Mouse (Mus musculus) urinary bladder, adult 2 months (tissue): ENCODE data around the gene Ccm2. TPM values are rescaled to one million over a fixed set of nuclear protein-coding genes. Genes with fewer than 3 reads are reported as not detected.
"Not testable (repeated sequence)": the region's sequence is repeated elsewhere in the genome, so short reads cannot be mapped to it uniquely, and the experiment has no call there.

ENCODE experiments used
- DNase-seq: peaks from one replicate; pipeline ENCODE4 v3.0.0; 2022; ENCODE audit warnings: low spot score
- polyA plus RNA-seq: library from polyadenylated mRNA; depleted of rRNA; stranded (reverse); fragments of >200 nt; gene quantifications from 2 replicates; pipeline ENCODE4 v1.2.3, GENCODE M21; 2012; rRNA removed

Gene Ccm2
- 66.1 and 77.6 TPM in 2 replicates for polyA plus RNA-seq

GRCm38 (mm10) chr11:6546205-6547013 lies at the start of gene Ccm2:
TSS of gene Ccm2 (plus strand) at chr11:6546887.
- peak; percentile 91 for DNase-seq

GRCm38 (mm10) chr11:6497311-6497948 lies 49.3 kb upstream of the Ccm2 start:
- DNase-seq, result no peak

GRCm38 (mm10) chr11:6502506-6502905 lies 44.2 kb upstream of the Ccm2 start:
- no peak for DNase-seq

- no peak for DNase-seq
These were observed 42.5 kb upstream of the Ccm2 start for GRCm38 (mm10) chr11:6504226-6504625.

GRCm38 (mm10) chr11:6504689-6505088 lies 42.0 kb upstream of the Ccm2 start:
- DNase-seq, result no peak

GRCm38 (mm10) chr11:6506516-6506915 lies 40.2 kb upstream of the Ccm2 start:
- no peak for DNase-seq

- DNase-seq, result no peak
These were observed 38.3 kb upstream of the Ccm2 start for GRCm38 (mm10) chr11:6508269-6508876.

GRCm38 (mm10) chr11:6514837-6515236 lies 31.9 kb upstream of the Ccm2 start:
- DNase-seq, result peak; percentile 13

- no peak for DNase-seq
These were observed 27.1 kb upstream of the Ccm2 start for GRCm38 (mm10) chr11:6519491-6520033.

GRCm38 (mm10) chr11:6520507-6521173 lies 26.0 kb upstream of the Ccm2 start, which contains the start of gene Myo1g:
TSS of gene Myo1g (minus strand) at chr11:6520965.
- DNase-seq, result no peak

GRCm38 (mm10) chr11:6522782-6523525 lies 23.7 kb upstream of the Ccm2 start:
- DNase-seq, result no peak

- no peak for DNase-seq
These were observed 23.0 kb upstream of the Ccm2 start for GRCm38 (mm10) chr11:6523662-6524088.

- DNase-seq, result no peak
These were observed 22.4 kb upstream of the Ccm2 start for GRCm38 (mm10) chr11:6524165-6524879.

GRCm38 (mm10) chr11:6524880-6525238 lies 21.8 kb upstream of the Ccm2 start:
- no peak for DNase-seq

- no peak for DNase-seq
These were observed 21.4 kb upstream of the Ccm2 start for GRCm38 (mm10) chr11:6525241-6525640.

GRCm38 (mm10) chr11:6526526-6527255 lies 20.0 kb upstream of the Ccm2 start:
- DNase-seq, result not testable (repeated sequence)

GRCm38 (mm10) chr11:6527256-6528185 lies 19.2 kb upstream of the Ccm2 start:
- DNase-seq, result no peak

GRCm38 (mm10) chr11:6528186-6529006 lies 18.3 kb upstream of the Ccm2 start:
- peak; percentile 96 for DNase-seq
